Mouse (Mus musculus): Measurements from ENCODE around the gene Zfp184. TPM values are rescaled to one million over a fixed set of nuclear protein-coding genes. Genes with fewer than 3 reads are reported as not detected.

Zfp184 gene
- polyA plus RNA-seq, 1 experiment from 2014 or later, result 23.8 TPM

MicroRNAs within 50 kb of the gene (microRNA counts, 519-probe panel; counts per million panel counts)
- microRNA mmu-miR-1983, result 9,000 counts per million, percentile 89 among the panel's probes with 10 or more counts

Small RNA genes within 50 kb of the gene (microRNA-seq; reads per million reads assigned to microRNA genes)
- gene Gm44456, result 5.1 reads per million, percentile 12 among the genes with 10 or more reads in this experiment
- gene Mir1983, result 6,646 reads per million, percentile 91 among the genes with 10 or more reads in this experiment

Other genes with a start within 250 kb of the Zfp184 start
- gene Olfr1359, start 247.0 kb upstream of the Zfp184 start, polyA plus RNA-seq (2016; fragmentation: Nextera tagmentation; extraction: Ambion mirVana), result not detected in 2 replicates
- 1.4 and 3.4 TPM in 2 replicates for gene Hist1h2bl, start 229.0 kb upstream of the Zfp184 start, polyA plus RNA-seq (2016; fragmentation: Nextera tagmentation; extraction: Ambion mirVana)
- gene Hist1h2ai, start 228.7 kb upstream of the Zfp184 start, polyA plus RNA-seq (2016; fragmentation: Nextera tagmentation; extraction: Ambion mirVana), result 12.2 and 21.8 TPM in 2 replicates
- gene Hist1h3h, start 227.4 kb upstream of the Zfp184 start, polyA plus RNA-seq (2016; fragmentation: Nextera tagmentation; extraction: Ambion mirVana), result 8.9 and 11.3 TPM in 2 replicates
- gene Hist1h2bm, start 223.1 kb upstream of the Zfp184 start, polyA plus RNA-seq (2016; fragmentation: Nextera tagmentation; extraction: Ambion mirVana), result 5.2 and 7.5 TPM in 2 replicates
- 1.0 and 1.2 TPM in 2 replicates for gene Hist1h4j, start 210.0 kb upstream of the Zfp184 start, polyA plus RNA-seq (2016; fragmentation: Nextera tagmentation; extraction: Ambion mirVana)
- 1.7 and 6.4 TPM in 2 replicates for gene Hist1h4k, start 194.6 kb upstream of the Zfp184 start, polyA plus RNA-seq (2016; fragmentation: Nextera tagmentation; extraction: Ambion mirVana)
- gene Hist1h2ak, start 191.3 kb upstream of the Zfp184 start, polyA plus RNA-seq (2016; fragmentation: Nextera tagmentation; extraction: Ambion mirVana), result 16.8 and 19.9 TPM in 2 replicates
- gene Hist1h2bn, start 191.0 kb upstream of the Zfp184 start, polyA plus RNA-seq (2016; fragmentation: Nextera tagmentation; extraction: Ambion mirVana), result 0.55 and 2.6 TPM in 2 replicates
- gene Hist1h1b, start 164.5 kb upstream of the Zfp184 start, polyA plus RNA-seq (2016; fragmentation: Nextera tagmentation; extraction: Ambion mirVana), result 31.5 and 37.7 TPM in 2 replicates
- gene Hist1h3i, start 161.7 kb upstream of the Zfp184 start, polyA plus RNA-seq (2016; fragmentation: Nextera tagmentation; extraction: Ambion mirVana), result 114 and 126 TPM in 2 replicates
- gene Hist1h2an, start 157.9 kb upstream of the Zfp184 start, polyA plus RNA-seq (2016; fragmentation: Nextera tagmentation; extraction: Ambion mirVana), result 11.7 and 15.4 TPM in 2 replicates
- gene Hist1h2bp, start 157.6 kb upstream of the Zfp184 start, polyA plus RNA-seq (2016; fragmentation: Nextera tagmentation; extraction: Ambion mirVana), result 3.9 and 4.2 TPM in 2 replicates
- gene Hist1h2bq, start 134.9 kb upstream of the Zfp184 start, polyA plus RNA-seq (2016; fragmentation: Nextera tagmentation; extraction: Ambion mirVana), result 15.4 and 17.4 TPM in 2 replicates
- gene Hist1h2ao, start 134.6 kb upstream of the Zfp184 start, polyA plus RNA-seq (2016; fragmentation: Nextera tagmentation; extraction: Ambion mirVana), result 1.6 TPM in 1 of 2 replicates, not detected in the other
- not detected in 2 replicates for gene Hist1h4m, start 133.3 kb upstream of the Zfp184 start, polyA plus RNA-seq (2016; fragmentation: Nextera tagmentation; extraction: Ambion mirVana)
- gene Hist1h4n, start 112.9 kb upstream of the Zfp184 start, polyA plus RNA-seq (2016; fragmentation: Nextera tagmentation; extraction: Ambion mirVana), result 7.7 and 10.8 TPM in 2 replicates
- 5,863 and 6,710 TPM in 2 replicates for gene Hist1h2ap, start 111.6 kb upstream of the Zfp184 start, polyA plus RNA-seq (2016; fragmentation: Nextera tagmentation; extraction: Ambion mirVana)
- 15.6 and 19.0 TPM in 2 replicates for gene Hist1h2br, start 111.4 kb upstream of the Zfp184 start, polyA plus RNA-seq (2016; fragmentation: Nextera tagmentation; extraction: Ambion mirVana)
- gene Pom121l2, start 36.1 kb downstream of the Zfp184 start, polyA plus RNA-seq (2016; fragmentation: Nextera tagmentation; extraction: Ambion mirVana), result 0.11 TPM in 1 of 2 replicates, not detected in the other
- gene Prss16, start 64.6 kb downstream of the Zfp184 start, polyA plus RNA-seq (2016; fragmentation: Nextera tagmentation; extraction: Ambion mirVana), result not detected in 2 replicates
- 10.6 and 11.4 TPM in 2 replicates for gene Hist1h2ah, start 90.5 kb downstream of the Zfp184 start, polyA plus RNA-seq (2016; fragmentation: Nextera tagmentation; extraction: Ambion mirVana)
- 9.4 and 9.7 TPM in 2 replicates for gene Hist1h2bk, start 90.8 kb downstream of the Zfp184 start, polyA plus RNA-seq (2016; fragmentation: Nextera tagmentation; extraction: Ambion mirVana)
- 51.3 and 52.5 TPM in 2 replicates for gene Hist1h4i, start 96.3 kb downstream of the Zfp184 start, polyA plus RNA-seq (2016; fragmentation: Nextera tagmentation; extraction: Ambion mirVana)
- 64.8 and 64.9 TPM in 2 replicates for gene Hist1h2ag, start 97.8 kb downstream of the Zfp184 start, polyA plus RNA-seq (2016; fragmentation: Nextera tagmentation; extraction: Ambion mirVana)
- 14.7 and 16.2 TPM in 2 replicates for gene Hist1h2bj, start 98.1 kb downstream of the Zfp184 start, polyA plus RNA-seq (2016; fragmentation: Nextera tagmentation; extraction: Ambion mirVana)
- gene Vmn1r188, start 139.3 kb downstream of the Zfp184 start, polyA plus RNA-seq (2016; fragmentation: Nextera tagmentation; extraction: Ambion mirVana), result not detected in 2 replicates
- not detected in 2 replicates for gene Vmn1r189, start 160.7 kb downstream of the Zfp184 start, polyA plus RNA-seq (2016; fragmentation: Nextera tagmentation; extraction: Ambion mirVana)
- not detected in 2 replicates for gene Vmn1r191, start 238.9 kb downstream of the Zfp184 start, polyA plus RNA-seq (2016; fragmentation: Nextera tagmentation; extraction: Ambion mirVana)
- not detected in 2 replicates for gene Vmn1r192, start 246.0 kb downstream of the Zfp184 start, polyA plus RNA-seq (2016; fragmentation: Nextera tagmentation; extraction: Ambion mirVana)